22 mouse cellular contexts compared by ENCODE assay signal in genomic region chr17:25065189-25065588, GRCm38 (mm10). TPM values are rescaled to one million over a fixed set of nuclear protein-coding genes. Genes with fewer than 3 reads are reported as not detected.
DNase-seq lines count a peak whose midpoint lies in the region; ATAC-seq and TF ChIP-seq lines count a peak whose summit lies in the region.
"Had no signal": no experiment of that assay in that cellular context is flagged by ENCODE, and none has a peak within 500 bp of the region (broad histone marks: within the 10 kb centered on the region; RNA-seq: fewer than 3 reads in every experiment).

No protein-coding gene starts in this region.

- ATAC-seq in heart, embryonic 13.5 days (ENCODE audit: extremely low read depth, insufficient number of reproducible peaks, low FRiP score, low TSS enrichment), result no peak
- ATAC-seq in heart, embryonic 11.5 days (replicated peaks; ENCODE audit: insufficient number of reproducible peaks, low FRiP score, low TSS enrichment), result no peak
- no peak for ATAC-seq in liver, embryonic 15.5 days (ENCODE audit: insufficient read depth)
- ATAC-seq: forebrain, embryonic 15.5 days had no signal

- H3K27ac ChIP-seq in heart, embryonic 13.5 days (replicated peaks), result peak overlapping the region; percentile 61
- no peak overlapping the region for H3K27ac ChIP-seq in heart, embryonic 11.5 days (ENCODE audit: low read depth, low read length)
- peak overlapping the region; percentile 29; the same call in 1 of the 2 replicates for H3K27ac ChIP-seq in liver, embryonic 15.5 days (replicated peaks)
- H3K27ac ChIP-seq in small intestine, adult 2 months (ENCODE audit: insufficient read depth, low read depth, low read length), result peak overlapping the region; percentile 56
- H3K27ac ChIP-seq: embryonic facial prominence, embryonic 10.5 days; forebrain, embryonic 15.5 days; hindbrain, embryonic 15.5 days; limb, embryonic 12.5 days; midbrain, embryonic 12.5 days; neural tube, embryonic 15.5 days had no signal

- H3K9me3 ChIP-seq in heart, embryonic 13.5 days, result no peaks in the 10 kb centered on the region
- no peaks in the 10 kb centered on the region for H3K9me3 ChIP-seq in heart, embryonic 11.5 days (replicated peaks; ENCODE audit: control insufficient read depth, low read length)
- no peaks in the 10 kb centered on the region for H3K9me3 ChIP-seq in liver, embryonic 15.5 days (replicated peaks)
- H3K9me3 ChIP-seq: embryonic facial prominence, embryonic 10.5 days; forebrain, embryonic 15.5 days; hindbrain, embryonic 15.5 days; limb, embryonic 12.5 days; midbrain, embryonic 12.5 days; neural tube, embryonic 15.5 days had no signal

- H3K4me3 ChIP-seq in heart, embryonic 13.5 days, result no peak overlapping the region
- no peak overlapping the region for H3K4me3 ChIP-seq in heart, embryonic 11.5 days (ENCODE audit: low read depth, low read length)
- H3K4me3 ChIP-seq in liver, embryonic 15.5 days (replicated peaks), result no peak overlapping the region
- no peak overlapping the region for H3K4me3 ChIP-seq in small intestine, adult 2 months (ENCODE audit: low read depth, low read length)
- H3K4me3 ChIP-seq: embryonic facial prominence, embryonic 10.5 days; forebrain, embryonic 15.5 days; hindbrain, embryonic 15.5 days; limb, embryonic 12.5 days; midbrain, embryonic 12.5 days; neural tube, embryonic 15.5 days had no signal

- H3K36me3 ChIP-seq in heart, embryonic 13.5 days, result peaks cover 54% of the 10 kb centered on the region
- H3K36me3 ChIP-seq in heart, embryonic 11.5 days (ENCODE audit: control insufficient read depth, insufficient read depth, low read length), result 0 out of 2 replicates have a peak, but pooled peaks cover 4% of the 10 kb centered on the region
- H3K36me3 ChIP-seq in liver, embryonic 15.5 days (replicated peaks), result no peaks in the 10 kb centered on the region
- H3K36me3 ChIP-seq in small intestine, adult 2 months (ENCODE audit: control insufficient read depth, insufficient read depth, low read length), result 0 out of 2 replicates have a peak, but pooled peaks cover 4% of the 10 kb centered on the region

- TF ChIP-seq CTCF in small intestine, adult 2 months (IDR thresholded peaks at IDR 0.05; ENCODE audit: extremely low read depth, insufficient read length, insufficient replicate concordance, low read depth, low read length), result no peak

- WGBS in heart, embryonic 13.5 days, result 75% methylated on average over 3 of the region's 3 CpGs
- 72% methylated on average over 3 of the region's 3 CpGs for WGBS in heart, embryonic 11.5 days (ENCODE audit: insufficient replicate concordance)
- 58% methylated on average over 3 of the region's 3 CpGs for WGBS in liver, embryonic 15.5 days (ENCODE audit: insufficient replicate concordance)
- WGBS in small intestine, adult 2 months, result 90% methylated on average over 3 of the region's 3 CpGs

- no peak overlapping the region for H3K9ac ChIP-seq in heart, embryonic 13.5 days
- no peak overlapping the region for H3K9ac ChIP-seq in heart, embryonic 11.5 days (ENCODE audit: low read depth, low read length)
- no peak overlapping the region for H3K9ac ChIP-seq in liver, embryonic 15.5 days
- H3K9ac ChIP-seq: forebrain, embryonic 15.5 days; hindbrain, embryonic 15.5 days; limb, embryonic 12.5 days; midbrain, embryonic 12.5 days; neural tube, embryonic 15.5 days had no signal

- peak; percentile 45 to 54 for DNase-seq in kidney, adult 8-10 months
- no peak for DNase-seq in kidney, adult 18-20 months
- DNase-seq in liver, result no peak
- no peak for DNase-seq in cerebellum, adult 9-10 months
- DNase-seq: adrenal gland, postnatal 25 days; cerebellum, postnatal 10 days; gastrocnemius, postnatal 14 days; lung, postnatal 10 days; thymus, adult 2 months; thymus, postnatal 4 days had no signal

- no peaks in the 10 kb centered on the region for H3K27me3 ChIP-seq in heart, embryonic 13.5 days (replicated peaks)
- H3K27me3 ChIP-seq in heart, embryonic 11.5 days (ENCODE audit: control insufficient read depth, insufficient read depth, low read length), result no peaks in the 10 kb centered on the region
- no peaks in the 10 kb centered on the region for H3K27me3 ChIP-seq in liver, embryonic 15.5 days
- H3K27me3 ChIP-seq in small intestine, adult 2 months (ENCODE audit: control insufficient read depth, insufficient read depth, low read length), result no peaks in the 10 kb centered on the region
- H3K27me3 ChIP-seq: forebrain, embryonic 15.5 days; hindbrain, embryonic 15.5 days; limb, embryonic 12.5 days; midbrain, embryonic 12.5 days; neural tube, embryonic 15.5 days had no signal

- peaks cover 57% of the 10 kb centered on the region for H3K4me1 ChIP-seq in heart, embryonic 13.5 days
- peaks cover 19% of the 10 kb centered on the region for H3K4me1 ChIP-seq in heart, embryonic 11.5 days (ENCODE audit: control insufficient read depth, insufficient read depth, low read length)
- peaks cover 29% of the 10 kb centered on the region for H3K4me1 ChIP-seq in liver, embryonic 15.5 days (replicated peaks)
- 0 out of 2 replicates have a peak, but pooled peaks cover 3% of the 10 kb centered on the region for H3K4me1 ChIP-seq in small intestine, adult 2 months (ENCODE audit: control insufficient read depth, insufficient read depth, insufficient read length, low read length)
- H3K4me1 ChIP-seq: embryonic facial prominence, embryonic 10.5 days; forebrain, embryonic 15.5 days; hindbrain, embryonic 15.5 days; limb, embryonic 12.5 days; midbrain, embryonic 12.5 days had no signal

- TF ChIP-seq POLR2A in small intestine, adult 2 months (IDR thresholded peaks at IDR 0.05; ENCODE audit: low read depth, low read length), result no peak

- no peak overlapping the region for H3K4me2 ChIP-seq in heart, embryonic 13.5 days
- no peak overlapping the region for H3K4me2 ChIP-seq in heart, embryonic 11.5 days
- no peak overlapping the region for H3K4me2 ChIP-seq in liver, embryonic 15.5 days
- H3K4me2 ChIP-seq: forebrain, embryonic 15.5 days; hindbrain, embryonic 15.5 days; limb, embryonic 12.5 days; midbrain, embryonic 12.5 days; neural tube, embryonic 15.5 days had no signal

RNA-seq across cellular contexts. Expression of gene Tmem204, which starts 18.2 kb away (rescaled TPM):
- 18.0 and 19.4 TPM in 2 replicates for polyA plus RNA-seq in heart, embryonic 13.5 days (2015; fragmentation: Nextera tagmentation; extraction: Ambion mirVana)
- polyA plus RNA-seq in heart, embryonic 11.5 days (2014; fragmentation: Nextera tagmentation; extraction: Ambion mirVana), result 14.4 and 18.5 TPM in 2 replicates
- polyA plus RNA-seq in liver, embryonic 15.5 days (2015; fragmentation: Nextera tagmentation; extraction: Ambion mirVana), result 5.6 and 6.5 TPM in 2 replicates
- 9.7 and 17.7 TPM in 2 replicates for polyA plus RNA-seq in small intestine, adult 2 months (2012; rRNA removed)

RNA-seq across cellular contexts. Expression of gene Ift140, which starts 49.3 kb away (rescaled TPM):
- 11.7 and 13.4 TPM in 2 replicates for polyA plus RNA-seq in heart, embryonic 13.5 days (2015; fragmentation: Nextera tagmentation; extraction: Ambion mirVana)
- polyA plus RNA-seq in heart, embryonic 11.5 days (2014; fragmentation: Nextera tagmentation; extraction: Ambion mirVana), result 17.4 and 17.9 TPM in 2 replicates
- 139 and 156 TPM in 2 replicates for polyA plus RNA-seq in liver, embryonic 15.5 days (2015; fragmentation: Nextera tagmentation; extraction: Ambion mirVana)
- polyA plus RNA-seq in small intestine, adult 2 months (2012; rRNA removed), result 4.2 and 8.4 TPM in 2 replicates

RNA-seq across cellular contexts. Expression of gene Cramp1l, which starts 49.6 kb away (rescaled TPM):
- 4.0 and 4.4 TPM in 2 replicates for polyA plus RNA-seq in heart, embryonic 13.5 days (2015; fragmentation: Nextera tagmentation; extraction: Ambion mirVana)
- 6.8 and 8.9 TPM in 2 replicates for polyA plus RNA-seq in heart, embryonic 11.5 days (2014; fragmentation: Nextera tagmentation; extraction: Ambion mirVana)
- polyA plus RNA-seq in liver, embryonic 15.5 days (2015; fragmentation: Nextera tagmentation; extraction: Ambion mirVana), result 2.9 and 4.3 TPM in 2 replicates
- polyA plus RNA-seq in small intestine, adult 2 months (2012; rRNA removed), result 5.8 and 10.0 TPM in 2 replicates

RNA-seq across cellular contexts. Expression of gene Telo2, which starts 50.6 kb away (rescaled TPM):
- 25.1 and 29.0 TPM in 2 replicates for polyA plus RNA-seq in heart, embryonic 13.5 days (2015; fragmentation: Nextera tagmentation; extraction: Ambion mirVana)
- polyA plus RNA-seq in heart, embryonic 11.5 days (2014; fragmentation: Nextera tagmentation; extraction: Ambion mirVana), result 22.1 and 25.4 TPM in 2 replicates
- polyA plus RNA-seq in liver, embryonic 15.5 days (2015; fragmentation: Nextera tagmentation; extraction: Ambion mirVana), result 14.3 and 17.4 TPM in 2 replicates
- 7.3 and 8.9 TPM in 2 replicates for polyA plus RNA-seq in small intestine, adult 2 months (2012; rRNA removed)

RNA-seq across cellular contexts. Expression of gene Ptx4, which starts 55.4 kb away (rescaled TPM):
- polyA plus RNA-seq in heart, embryonic 13.5 days (2015; fragmentation: Nextera tagmentation; extraction: Ambion mirVana), result 0.11 and 0.15 TPM in 2 replicates
- polyA plus RNA-seq in heart, embryonic 11.5 days (2014; fragmentation: Nextera tagmentation; extraction: Ambion mirVana), result 0.10 TPM in 1 of 2 replicates, not detected in the other
- polyA plus RNA-seq in liver, embryonic 15.5 days (2015; fragmentation: Nextera tagmentation; extraction: Ambion mirVana), result 0.06 and 0.10 TPM in 2 replicates
- polyA plus RNA-seq in small intestine, adult 2 months (2012; rRNA removed), result 0.10 TPM in 1 of 2 replicates, not detected in the other
- polyA plus RNA-seq: forebrain, embryonic 15.5 days; hindbrain, embryonic 15.5 days; intestine, embryonic 14.5 days; liver, embryonic 16.5 days; midbrain, embryonic 12.5 days; thymus, adult 2 months had no signal

Comparison
In these comparisons a context has a peak if more than half of its experiments do, and no peak if none do; other contexts are left out.
1. DNase-seq: peak in kidney, adult 8-10 months (2 of 2); none in kidney, adult 18-20 months (single experiment), liver (single experiment) and cerebellum, adult 9-10 months (single experiment).